Mouse (Mus musculus) neural tube, embryonic 11.5 days (tissue): ENCODE measurements at regions not wholly inside any gene's neighbourhood (a gene's known extent, or its start where the extent isn't known, plus 50 kb on each side); places are given as distances from the start of the nearest gene placed in this dataset.

ENCODE experiments used
- ATAC-seq: fragments of 200-750 bp; cut with Nextera tagmentation; 2 replicates; pipeline ENCODE4 v1.8.0; 2017; ENCODE audit warnings: moderate number of reproducible peaks, mild to moderate bottlenecking, moderate TSS enrichment, moderate library complexity; ENCODE audit not compliant: insufficient read depth, low FRiP score, low TSS enrichment
- DNase-seq: peaks from one replicate; pipeline ENCODE4 v3.0.0-alpha.2; 2015; ENCODE audit warnings: low spot score
- H3K27ac ChIP-seq: fragments of 300-500 bp; sonication (generic); 2 replicates; pipeline ENCODE4 v1.5.1; 2014; ENCODE audit warnings: low read depth, mild to moderate bottlenecking, low read length
- H3K27me3 ChIP-seq: fragments of 300-500 bp; sonication (generic); 2 replicates; pipeline ENCODE4 v1.6.1; 2014; ENCODE audit warnings: mild to moderate bottlenecking, low read length, mixed read lengths; ENCODE audit not compliant: control insufficient read depth, insufficient read depth
- H3K36me3 ChIP-seq: fragments of 300-500 bp; sonication (generic); 2 replicates; pipeline ENCODE4 v1.6.1; 2014; ENCODE audit warnings: mild to moderate bottlenecking, low read length, moderate library complexity, mixed read lengths; ENCODE audit not compliant: control insufficient read depth, insufficient read depth
- H3K4me1 ChIP-seq: fragments of 300-500 bp; sonication (generic); 2 replicates; pipeline ENCODE4 v1.6.1; 2014; ENCODE audit warnings: low read length, mixed read lengths; ENCODE audit not compliant: control insufficient read depth, insufficient read depth
- H3K4me2 ChIP-seq: fragments of 300-500 bp; sonication (generic); 2 replicates; pipeline ENCODE4 v1.6.1; 2014; ENCODE audit warnings: low read depth, mild to moderate bottlenecking, moderate library complexity
- H3K4me3 ChIP-seq: fragments of 300-500 bp; sonication (generic); 2 replicates; pipeline ENCODE4 v1.5.1; 2014; ENCODE audit warnings: low read depth, low read length
- H3K9ac ChIP-seq: fragments of 300-500 bp; sonication (generic); 2 replicates; pipeline ENCODE4 v1.6.1; 2014; ENCODE audit warnings: mild to moderate bottlenecking, low read length
- H3K9me3 ChIP-seq: fragments of 300-500 bp; sonication (generic); 2 replicates; pipeline ENCODE4 v1.6.1; 2016; ENCODE audit warnings: low read length; ENCODE audit not compliant: control insufficient read depth
- WGBS: fragments of 180-500 bp; shearing (Covaris S2); extraction: QIAGEN DNeasy Blood & Tissue Kit; methylation state at CpG from one replicate; pipeline ENCODE4 v1.1.7; 2014; 5-methylcytosine and 5-hydroxymethylcytosine counted together

DNA sequence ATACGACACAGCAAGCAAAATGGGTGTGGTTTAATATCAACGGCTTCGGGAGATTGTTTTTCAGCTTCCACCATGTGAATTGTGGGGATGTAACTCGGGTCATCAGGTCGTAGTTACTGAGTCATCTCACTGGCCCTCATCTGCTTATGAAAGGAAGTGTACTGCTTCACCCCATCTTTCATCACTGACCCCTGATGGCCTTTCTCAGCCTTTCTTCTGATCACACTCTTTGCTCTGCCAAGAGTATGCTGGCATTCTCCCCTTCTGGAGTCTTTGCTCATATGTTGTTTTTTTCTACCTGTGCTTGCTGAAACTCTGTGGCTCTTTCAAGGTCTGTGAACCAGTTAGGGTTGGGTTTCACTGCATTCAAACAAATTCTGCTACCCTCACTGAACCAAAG lies 50.6 kb upstream of the Tgm3 start:
- Histone ChIP-seq H3K27ac (no peak overlapping the region), H3K4me2 (no peak overlapping the region), H3K4me1 (no peaks in the 10 kb centered on the region), H3K9me3 (no peaks in the 10 kb centered on the region), H3K4me3 (no peak overlapping the region), H3K9ac (no peak overlapping the region), H3K36me3 (no peaks in the 10 kb centered on the region), H3K27me3 (no peaks in the 10 kb centered on the region)
- no peak for DNase-seq
- ATAC-seq: no peak
- WGBS: 55% methylated on average over 5 of the region's 5 CpGs
